Mouse (Mus musculus): ENCODE results near the gene Exosc10.

DNA sequence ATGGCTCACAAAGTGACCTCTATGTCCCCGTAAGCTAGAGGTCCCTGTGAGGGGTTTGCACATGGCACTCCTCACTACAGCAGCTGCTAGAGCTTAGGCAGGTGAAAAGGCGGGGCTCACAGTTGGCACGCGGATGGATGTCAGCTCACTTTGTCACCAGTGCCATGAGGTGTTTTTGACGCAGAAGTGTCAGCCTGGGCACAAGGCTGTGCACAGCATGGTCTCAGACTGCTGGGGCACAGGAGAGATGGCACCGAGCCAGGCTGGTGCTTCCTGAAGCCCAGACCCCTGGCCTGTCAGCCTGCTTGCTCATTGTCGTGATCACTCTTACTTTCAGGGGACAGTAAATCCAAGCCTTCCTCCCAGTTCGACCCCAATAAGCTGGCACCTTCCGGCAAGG lies 22.5 kb downstream of the Exosc10 start:
- TF ChIP-seq EP300 (optimal IDR thresholded peaks at IDR 0.05) (no peak), CTCF (IDR thresholded peaks at IDR 0.05; ENCODE audit: low read depth) (no peak)
